ENCODE assay signal across 20 mouse cellular contexts in genomic region chr7:130731792-130732191, GRCm38 (mm10). TPM values are rescaled to one million over a fixed set of nuclear protein-coding genes. Genes with fewer than 3 reads are reported as not detected.
DNase-seq lines count a peak whose midpoint lies in the region; ATAC-seq lines count a peak whose summit lies in the region.
"Had no signal": no experiment of that assay in that cellular context is flagged by ENCODE, and none has a peak within 500 bp of the region (broad histone marks: within the 10 kb centered on the region; RNA-seq: fewer than 3 reads in every experiment).

No protein-coding gene starts in this region.

- 77% methylated on average over 7 of the region's 7 CpGs for WGBS in hindbrain, embryonic 13.5 days
- WGBS in hindbrain, embryonic 10.5 days, result 85% methylated on average over 7 of the region's 7 CpGs
- 50% methylated on average over 7 of the region's 7 CpGs for WGBS in lung, embryonic 16.5 days
- WGBS in forebrain, embryonic 13.5 days, result 69% methylated on average over 7 of the region's 7 CpGs
- 63% methylated on average over 7 of the region's 7 CpGs for WGBS in neural tube, embryonic 14.5 days

- H3K9ac ChIP-seq in hindbrain, embryonic 13.5 days, result peak overlapping the region; percentile 39; the same call in 1 of the 2 replicates
- H3K9ac ChIP-seq in lung, embryonic 16.5 days (ENCODE audit: low read length), result no peak overlapping the region
- H3K9ac ChIP-seq in forebrain, embryonic 13.5 days, result peak overlapping the region; percentile 34; the same call in 1 of the 2 replicates
- 0 out of 2 replicates have a peak overlapping the region, but pooled peaks have one; percentile 13 for H3K9ac ChIP-seq in neural tube, embryonic 14.5 days (replicated peaks; ENCODE audit: low read depth, low read length)
- H3K9ac ChIP-seq: liver, postnatal 0 days had no signal

- no peak for DNase-seq in hindbrain, embryonic 10.5 days (ENCODE audit: low spot score)
- no peak for DNase-seq in lung, postnatal 10 days
- DNase-seq in cerebellum, adult 11-12 months, result no peak
- DNase-seq in retina, postnatal 1 day, result no peak
- DNase-seq: adrenal gland, adult 8-10 months; cerebellum, adult 18-20 months; gastrocnemius, postnatal 14 days; heart, adult 2 months; kidney, adult 18-20 months; kidney, postnatal 25 days; liver; liver, postnatal 0 days; spleen, adult 18-20 months; thymus, adult 18-20 months had no signal

- no peak for ATAC-seq in hindbrain, embryonic 13.5 days (ENCODE audit: low FRiP score)
- ATAC-seq in lung, embryonic 16.5 days (ENCODE audit: low read depth), result peak; percentile 55; the same call in 1 of the 2 replicates
- 0 out of 2 replicates have a peak, but pooled peaks have one; percentile 38 for ATAC-seq in forebrain, embryonic 13.5 days
- no peak for ATAC-seq in neural tube, embryonic 14.5 days (ENCODE audit: low read depth)
- ATAC-seq: liver, postnatal 0 days had no signal

- peaks cover 24% of the 10 kb centered on the region for H3K4me1 ChIP-seq in hindbrain, embryonic 13.5 days (replicated peaks)
- 0 out of 2 replicates have a peak, but pooled peaks cover 9% of the 10 kb centered on the region for H3K4me1 ChIP-seq in hindbrain, embryonic 10.5 days (replicated peaks)
- peaks cover 8% of the 10 kb centered on the region for H3K4me1 ChIP-seq in lung, embryonic 16.5 days (replicated peaks; ENCODE audit: control insufficient read depth, insufficient read depth, low read length)
- peaks cover 31% of the 10 kb centered on the region for H3K4me1 ChIP-seq in forebrain, embryonic 13.5 days
- H3K4me1 ChIP-seq in neural tube, embryonic 14.5 days (ENCODE audit: control insufficient read depth, insufficient read depth, low read length), result peaks cover 10% of the 10 kb centered on the region; the same call in 1 of the 2 replicates

- no peak overlapping the region for H3K4me2 ChIP-seq in hindbrain, embryonic 13.5 days
- no peak overlapping the region for H3K4me2 ChIP-seq in lung, embryonic 16.5 days (ENCODE audit: low read depth, low read length)
- H3K4me2 ChIP-seq in forebrain, embryonic 13.5 days, result no peak overlapping the region
- H3K4me2 ChIP-seq in neural tube, embryonic 14.5 days (ENCODE audit: low read depth, low read length), result no peak overlapping the region

- peaks cover 64% of the 10 kb centered on the region for H3K36me3 ChIP-seq in hindbrain, embryonic 13.5 days
- peaks cover 85% of the 10 kb centered on the region for H3K36me3 ChIP-seq in hindbrain, embryonic 10.5 days
- peaks cover 4% of the 10 kb centered on the region; the same call in 1 of the 2 replicates for H3K36me3 ChIP-seq in lung, embryonic 16.5 days (ENCODE audit: control insufficient read depth, insufficient read depth, low read length)
- peaks cover 68% of the 10 kb centered on the region for H3K36me3 ChIP-seq in forebrain, embryonic 13.5 days (ENCODE audit: poor library complexity, severe bottlenecking)
- peaks cover 20% of the 10 kb centered on the region; the same call in 1 of the 2 replicates for H3K36me3 ChIP-seq in neural tube, embryonic 14.5 days (ENCODE audit: control insufficient read depth, insufficient read depth, low read length)

- no peak overlapping the region for H3K4me3 ChIP-seq in hindbrain, embryonic 13.5 days
- no peak overlapping the region for H3K4me3 ChIP-seq in hindbrain, embryonic 10.5 days
- no peak overlapping the region for H3K4me3 ChIP-seq in lung, embryonic 16.5 days (ENCODE audit: low read length)
- no peak overlapping the region for H3K4me3 ChIP-seq in forebrain, embryonic 13.5 days
- no peak overlapping the region for H3K4me3 ChIP-seq in neural tube, embryonic 14.5 days (ENCODE audit: low read depth, low read length)
- H3K4me3 ChIP-seq: heart, adult 2 months had no signal

- no peaks in the 10 kb centered on the region for H3K27me3 ChIP-seq in hindbrain, embryonic 13.5 days
- H3K27me3 ChIP-seq in hindbrain, embryonic 10.5 days (ENCODE audit: insufficient read depth, poor library complexity, severe bottlenecking), result no peaks in the 10 kb centered on the region
- no peaks in the 10 kb centered on the region for H3K27me3 ChIP-seq in lung, embryonic 16.5 days (ENCODE audit: control insufficient read depth, insufficient read depth, low read depth, low read length)
- no peaks in the 10 kb centered on the region for H3K27me3 ChIP-seq in forebrain, embryonic 13.5 days
- no peaks in the 10 kb centered on the region for H3K27me3 ChIP-seq in neural tube, embryonic 14.5 days (ENCODE audit: control insufficient read depth, insufficient read depth, low read length)

- no peaks in the 10 kb centered on the region for H3K9me3 ChIP-seq in hindbrain, embryonic 13.5 days
- no peaks in the 10 kb centered on the region for H3K9me3 ChIP-seq in hindbrain, embryonic 10.5 days
- no peaks in the 10 kb centered on the region for H3K9me3 ChIP-seq in lung, embryonic 16.5 days (ENCODE audit: control insufficient read depth, low read length)
- H3K9me3 ChIP-seq in forebrain, embryonic 13.5 days (replicated peaks), result no peaks in the 10 kb centered on the region
- H3K9me3 ChIP-seq in neural tube, embryonic 14.5 days (ENCODE audit: control insufficient read depth, low read length), result no peaks in the 10 kb centered on the region

- H3K27ac ChIP-seq in hindbrain, embryonic 13.5 days, result peak overlapping the region; percentile 74
- H3K27ac ChIP-seq in hindbrain, embryonic 10.5 days, result no peak overlapping the region
- no peak overlapping the region for H3K27ac ChIP-seq in lung, embryonic 16.5 days (ENCODE audit: low read length)
- peak overlapping the region; percentile 66 for H3K27ac ChIP-seq in forebrain, embryonic 13.5 days
- H3K27ac ChIP-seq in neural tube, embryonic 14.5 days (ENCODE audit: low read depth, low read length), result peak overlapping the region; percentile 52; the same call in 1 of the 2 replicates
- H3K27ac ChIP-seq: heart, adult 2 months; macrophage had no signal

RNA-seq across cellular contexts. Expression of gene Btbd16, which starts 42.1 kb away (rescaled TPM):
- 0.16 TPM in 1 of 2 replicates, not detected in the other for polyA plus RNA-seq in hindbrain, embryonic 13.5 days (2015; fragmentation: Nextera tagmentation; extraction: Ambion mirVana)
- not detected in 2 replicates for polyA plus RNA-seq in hindbrain, embryonic 10.5 days (2016; fragmentation: Nextera tagmentation; extraction: Ambion mirVana)
- 0.06 TPM in 1 of 2 replicates, not detected in the other for polyA plus RNA-seq in lung, embryonic 16.5 days (2015; fragmentation: Nextera tagmentation; extraction: Ambion mirVana)
- polyA plus RNA-seq in forebrain, embryonic 13.5 days (2015; fragmentation: Nextera tagmentation; extraction: Ambion mirVana), result not detected in 2 replicates
- polyA plus RNA-seq in neural tube, embryonic 14.5 days (2014; fragmentation: Nextera tagmentation; extraction: Ambion mirVana), result 0.18 TPM in 1 of 2 replicates, not detected in the other
- polyA plus RNA-seq: embryonic facial prominence, embryonic 14.5 days; macrophage had no signal

Comparison
In these comparisons a context has a peak if more than half of its experiments do, and no peak if none do; other contexts are left out.
1. H3K27ac ChIP-seq: peak in hindbrain, embryonic 13.5 days (single experiment), forebrain, embryonic 13.5 days (single experiment) and neural tube, embryonic 14.5 days (single experiment); none in hindbrain, embryonic 10.5 days (single experiment) and lung, embryonic 16.5 days (single experiment).
2. ATAC-seq: peak in lung, embryonic 16.5 days (single experiment) and forebrain, embryonic 13.5 days (single experiment); none in hindbrain, embryonic 13.5 days (single experiment) and neural tube, embryonic 14.5 days (single experiment).